Mouse (Mus musculus) cerebellum, adult (tissue): ENCODE data around the gene Senp8.
A peak's percentile ranks its signal among the peaks of the same experiment; 100 is the strongest.
"Not testable (repeated sequence)": the region's sequence is repeated elsewhere in the genome, so short reads cannot be mapped to it uniquely, and the experiment has no call there.

Experiments used
- ATAC-seq: cut with Nextera tagmentation; 2 replicates; pipeline ENCODE4 v1.9.2; 2017; ENCODE audit warnings: mild to moderate bottlenecking, moderate library complexity, mixed read lengths; ENCODE audit not compliant: insufficient number of reproducible peaks, low FRiP score, low TSS enrichment

The Senp8 gene

GRCm38 (mm10) chr9:59750267-59751065 is at the start of gene Senp8, which contains the start of gene Myo9a:
Gene Senp8, minus strand, starts transcription at chr9:59750710.
Gene Myo9a, plus strand, starts transcription at chr9:59750896.
- peak; percentile 76 for ATAC-seq

- ATAC-seq = not testable (repeated sequence)
Measured at GRCm38 (mm10) chr9:59766966-59767461, 16.5 kb upstream of the Senp8 start.

- ATAC-seq = no peak
Measured at GRCm38 (mm10) chr9:59760515-59760914, 10.0 kb upstream of the Senp8 start.

- ATAC-seq = not testable (repeated sequence)
Measured at GRCm38 (mm10) chr9:59757016-59757415, 6.5 kb upstream of the Senp8 start.

- no peak for ATAC-seq
Measured at GRCm38 (mm10) chr9:59755199-59755598, 4.7 kb upstream of the Senp8 start.

GRCm38 (mm10) chr9:59751966-59752365 is 1.5 kb upstream of the Senp8 start:
- ATAC-seq = no peak

GRCm38 (mm10) chr9:59751066-59751581 is 614 bp upstream of the Senp8 start:
- peak; percentile 81 for ATAC-seq

- no peak for ATAC-seq
Measured at GRCm38 (mm10) chr9:59749581-59750265, 787 bp downstream of the Senp8 start.

- ATAC-seq = no peak
Measured at GRCm38 (mm10) chr9:59748969-59749368, 1.5 kb downstream of the Senp8 start.

- ATAC-seq = no peak
Measured at GRCm38 (mm10) chr9:59748387-59748786, 2.1 kb downstream of the Senp8 start.

GRCm38 (mm10) chr9:59743903-59744302 is 6.6 kb downstream of the Senp8 start:
- ATAC-seq = no peak

- ATAC-seq = no peak
Measured at GRCm38 (mm10) chr9:59740593-59740992, 9.9 kb downstream of the Senp8 start.

- ATAC-seq = no peak
Measured at GRCm38 (mm10) chr9:59735394-59735793, 15.1 kb downstream of the Senp8 start.

- ATAC-seq = no peak
Measured at GRCm38 (mm10) chr9:59733075-59733474, 17.4 kb downstream of the Senp8 start.

GRCm38 (mm10) chr9:59731136-59731535 is 19.4 kb downstream of the Senp8 start:
- ATAC-seq = no peak

- ATAC-seq = no peak
Measured at GRCm38 (mm10) chr9:59727569-59728286, 22.8 kb downstream of the Senp8 start.

- no peak for ATAC-seq
Measured at GRCm38 (mm10) chr9:59725515-59725914, 25.0 kb downstream of the Senp8 start.

- no peak for ATAC-seq
Measured at GRCm38 (mm10) chr9:59723791-59724442, 26.6 kb downstream of the Senp8 start.

GRCm38 (mm10) chr9:59723096-59723657 is 27.3 kb downstream of the Senp8 start:
- peak; percentile 64; the same call in 1 of the 2 replicates for ATAC-seq

- ATAC-seq = no peak
Measured at GRCm38 (mm10) chr9:59721144-59721543, 29.4 kb downstream of the Senp8 start.
